Mouse (Mus musculus): ENCODE data around the gene Tgfa. TPM values are rescaled to one million over a fixed set of nuclear protein-coding genes. Genes with fewer than 3 reads are reported as not detected.

Gene Tgfa
- total RNA-seq, 2 experiments from 2014 or later: 0.31 to 0.66 TPM

DNA sequence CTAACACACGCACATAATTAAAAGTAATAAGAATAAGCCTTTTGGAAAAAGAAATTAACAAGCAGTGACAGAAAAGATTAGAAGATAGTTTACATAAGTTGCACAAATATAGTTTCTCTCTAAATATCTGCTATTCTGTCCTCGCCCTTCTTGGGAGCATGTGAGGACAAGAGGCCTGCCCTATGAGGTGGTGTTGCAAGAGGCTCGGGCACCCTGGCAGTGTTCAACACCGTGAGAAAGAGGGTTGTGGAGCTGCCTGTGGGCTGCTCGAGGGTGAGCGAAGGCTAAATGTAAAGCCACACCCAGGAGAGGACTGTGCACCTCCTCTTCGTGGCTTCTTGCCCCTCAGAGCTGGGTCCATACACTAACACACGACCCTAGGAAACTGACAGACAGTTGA, 100.4 kb downstream of the Tgfa start:
- H3K27ac ChIP-seq: no peak overlapping the region
- intact Hi-C loops (cut with DNase I): no loop called here
- H3K4me3 ChIP-seq: no peak overlapping the region
- DNase-seq: no peak
- TF ChIP-seq CTCF (IDR thresholded peaks at IDR 0.05): no peak

DNA sequence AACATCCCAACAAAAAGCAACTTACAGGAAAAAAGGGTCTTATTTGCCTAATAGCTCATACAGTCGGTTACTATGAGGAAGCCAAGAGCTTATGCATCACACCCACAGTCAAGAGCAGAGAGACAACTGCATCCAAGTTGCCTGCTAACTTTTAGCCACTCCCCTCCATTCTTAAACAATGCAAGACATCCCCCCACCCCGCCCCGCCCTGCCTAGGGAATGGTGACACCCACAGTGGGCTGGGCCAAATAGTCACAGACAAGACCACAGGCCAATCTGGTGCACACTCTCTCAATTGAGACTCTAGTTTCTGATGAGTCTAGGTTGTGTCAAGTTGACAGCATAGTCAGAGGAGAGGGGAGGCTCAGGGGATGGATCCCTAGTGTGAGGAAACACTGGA, 101.1 kb downstream of the Tgfa start:
- no peak for DNase-seq
- TF ChIP-seq CTCF (IDR thresholded peaks at IDR 0.05): no peak
- Histone ChIP-seq H3K27ac (no peak overlapping the region), H3K4me3 (no peak overlapping the region)
- intact Hi-C loops (cut with DNase I): no loop called here

DNA sequence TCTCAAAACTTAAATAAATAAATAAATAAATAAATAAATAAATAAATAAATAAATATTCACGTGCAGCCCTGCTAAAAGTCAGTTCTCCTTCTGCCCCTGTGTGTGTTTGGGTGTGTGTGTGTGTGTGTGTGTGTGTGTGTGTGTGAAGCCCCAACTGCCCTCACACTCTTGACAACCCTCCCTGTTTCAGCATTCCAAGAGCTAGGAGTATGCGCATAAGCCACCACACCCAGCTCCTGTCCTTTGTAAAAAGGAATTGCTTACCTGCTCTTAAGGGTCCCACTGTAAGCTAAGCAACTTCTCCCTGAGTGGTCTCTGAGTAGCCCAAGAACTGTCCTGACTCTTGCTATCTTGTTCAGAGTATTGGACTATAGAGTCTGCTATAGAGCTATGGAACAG, 101.9 kb downstream of the Tgfa start:
- H3K27ac ChIP-seq: no peak overlapping the region
- no peak for TF ChIP-seq CTCF (IDR thresholded peaks at IDR 0.05)
- no peak for DNase-seq
- intact Hi-C loops (cut with DNase I): no loop called here
- H3K4me3 ChIP-seq: no peak overlapping the region

DNA sequence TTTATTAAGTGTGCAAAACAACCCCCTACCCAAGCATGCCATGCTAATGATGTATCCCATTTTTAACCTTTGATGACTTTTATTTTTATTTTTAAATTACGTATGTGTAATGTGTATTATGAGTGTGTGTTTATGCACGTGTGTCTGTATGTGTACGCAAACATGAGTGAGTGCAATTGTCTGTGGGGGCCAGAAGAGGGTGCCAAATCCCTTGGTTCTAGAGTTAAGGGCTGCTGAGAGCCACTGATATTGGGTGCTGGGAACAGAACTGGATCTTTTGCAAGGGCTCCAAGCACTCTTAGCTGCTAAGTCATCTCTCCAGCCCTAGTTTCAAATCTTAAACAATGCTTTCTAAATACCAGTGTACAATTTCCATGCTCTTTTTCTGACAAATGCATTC, 103.9 kb downstream of the Tgfa start:
- H3K27ac ChIP-seq: no peak overlapping the region
- intact Hi-C loops (cut with DNase I): no loop called here
- no peak for DNase-seq
- TF ChIP-seq CTCF (IDR thresholded peaks at IDR 0.05): no peak
- no peak overlapping the region for H3K4me3 ChIP-seq

DNA sequence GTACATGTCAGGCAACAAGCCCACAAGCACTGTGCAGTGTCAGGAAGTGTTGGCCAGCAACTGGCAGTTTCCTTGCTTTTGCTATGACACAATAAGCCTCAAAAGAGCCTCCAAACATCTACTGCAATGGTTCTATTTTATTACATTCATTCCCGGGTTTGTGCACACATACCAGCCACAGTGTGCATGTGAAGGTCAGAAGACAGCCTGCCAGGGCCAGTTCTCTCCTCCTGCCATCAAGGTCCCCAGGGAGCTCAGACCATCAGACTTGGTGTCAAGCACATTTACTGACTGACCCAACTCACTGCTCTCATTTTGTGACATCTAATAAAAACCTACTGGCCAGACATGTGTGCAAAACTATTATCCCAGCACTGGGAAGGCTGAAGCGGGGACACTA, 104.4 kb downstream of the Tgfa start:
- TF ChIP-seq CTCF (IDR thresholded peaks at IDR 0.05): no peak
- Histone ChIP-seq H3K27ac (no peak overlapping the region), H3K4me3 (no peak overlapping the region)
- no peak for DNase-seq
- intact Hi-C loops (cut with DNase I): no loop called here

DNA sequence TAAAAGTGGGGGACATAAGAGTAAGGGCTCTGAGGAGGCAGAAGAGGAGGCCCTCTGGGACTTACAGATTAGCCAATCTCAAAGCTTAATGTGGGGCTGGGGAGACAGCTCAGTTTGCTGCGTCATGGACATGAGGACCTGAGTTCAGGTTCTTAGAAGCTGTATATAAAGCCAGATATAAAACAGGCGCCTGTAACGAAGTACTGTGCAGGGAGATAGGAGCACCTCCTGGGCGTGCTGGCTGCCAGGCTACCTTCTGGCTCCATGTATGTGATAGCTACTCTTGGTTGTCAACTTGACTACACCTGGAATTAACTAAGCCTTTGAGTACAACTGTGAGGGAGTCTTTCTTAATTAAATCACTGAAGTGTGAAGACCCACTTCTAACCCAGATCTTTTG, 110.7 kb downstream of the Tgfa start:
- TF ChIP-seq CTCF (IDR thresholded peaks at IDR 0.05): no peak
- intact Hi-C loops (cut with DNase I): no loop called here
- no peak overlapping the region for H3K4me3 ChIP-seq
- no peak overlapping the region for H3K27ac ChIP-seq
- no peak for DNase-seq

DNA sequence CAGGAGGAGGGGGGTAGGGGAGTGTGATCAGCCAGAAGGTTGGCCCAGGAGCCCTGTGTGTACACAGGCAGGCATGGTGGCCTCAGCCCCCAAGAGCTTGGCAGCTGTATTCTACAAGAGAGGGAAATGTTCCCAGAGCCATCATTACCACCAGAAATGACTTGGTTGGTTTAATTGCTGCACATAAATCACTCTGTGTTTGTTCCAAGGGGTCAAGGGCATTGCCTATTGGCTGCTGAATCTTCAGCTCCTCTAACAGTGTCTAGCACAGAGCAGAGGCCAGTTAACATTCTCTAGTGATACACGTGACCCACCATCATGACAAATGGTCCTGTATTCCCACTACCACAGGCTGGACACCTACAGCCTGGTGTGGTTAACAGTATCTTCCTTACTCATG, 119.0 kb downstream of the Tgfa start:
- TF ChIP-seq CTCF (IDR thresholded peaks at IDR 0.05): no peak
- DNase-seq: no peak
- intact Hi-C loops (cut with DNase I): no loop called here
- no peak overlapping the region for H3K27ac ChIP-seq
- no peak overlapping the region for H3K4me3 ChIP-seq

DNA sequence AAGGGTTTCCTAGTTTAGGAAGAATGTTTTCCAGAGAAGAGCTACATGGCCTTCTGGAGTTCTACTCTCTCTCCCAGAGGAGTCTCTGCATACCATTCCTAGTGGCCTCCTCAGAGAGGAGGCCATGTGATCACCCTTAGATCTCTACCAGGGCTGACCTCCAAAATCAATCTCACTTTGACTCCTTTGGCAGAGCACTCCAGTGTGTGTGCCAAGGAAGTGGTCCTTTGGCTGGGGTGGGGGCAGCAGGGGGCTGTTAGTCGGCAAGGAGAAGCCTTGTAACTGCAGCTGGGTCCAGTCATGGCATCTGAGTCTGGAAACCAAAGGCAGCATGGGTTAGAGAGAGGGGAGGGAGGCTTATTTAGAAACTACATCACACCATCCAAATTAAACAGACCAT, 122.0 kb downstream of the Tgfa start:
- intact Hi-C loops (cut with DNase I): no loop called here
- Histone ChIP-seq H3K27ac (no peak overlapping the region), H3K4me3 (no peak overlapping the region)
- no peak for DNase-seq
- no peak for TF ChIP-seq CTCF (IDR thresholded peaks at IDR 0.05)

DNA sequence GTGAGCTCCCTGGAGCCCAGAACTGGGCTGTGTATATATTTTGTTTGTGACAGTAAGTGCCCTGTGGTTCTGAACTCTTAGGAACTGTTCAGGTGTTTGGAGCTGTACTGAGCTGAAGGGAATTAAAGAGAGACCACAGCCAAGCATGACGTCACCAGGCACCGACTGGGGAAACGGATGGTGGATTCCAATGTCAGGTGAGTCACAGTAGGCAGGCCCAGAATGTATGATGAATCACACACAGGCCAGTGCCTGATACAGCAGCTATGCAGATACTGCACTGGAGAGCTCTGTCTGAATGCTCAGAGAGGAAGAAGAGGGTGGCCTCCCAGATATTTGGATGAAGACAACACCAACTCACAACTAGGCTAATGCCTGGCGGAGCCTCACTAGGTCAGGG, 123.8 kb downstream of the Tgfa start:
- H3K4me3 ChIP-seq: no peak overlapping the region
- DNase-seq: no peak
- H3K27ac ChIP-seq: no peak overlapping the region
- no peak for TF ChIP-seq CTCF (IDR thresholded peaks at IDR 0.05)
- intact Hi-C loops (cut with DNase I): no loop called here

DNA sequence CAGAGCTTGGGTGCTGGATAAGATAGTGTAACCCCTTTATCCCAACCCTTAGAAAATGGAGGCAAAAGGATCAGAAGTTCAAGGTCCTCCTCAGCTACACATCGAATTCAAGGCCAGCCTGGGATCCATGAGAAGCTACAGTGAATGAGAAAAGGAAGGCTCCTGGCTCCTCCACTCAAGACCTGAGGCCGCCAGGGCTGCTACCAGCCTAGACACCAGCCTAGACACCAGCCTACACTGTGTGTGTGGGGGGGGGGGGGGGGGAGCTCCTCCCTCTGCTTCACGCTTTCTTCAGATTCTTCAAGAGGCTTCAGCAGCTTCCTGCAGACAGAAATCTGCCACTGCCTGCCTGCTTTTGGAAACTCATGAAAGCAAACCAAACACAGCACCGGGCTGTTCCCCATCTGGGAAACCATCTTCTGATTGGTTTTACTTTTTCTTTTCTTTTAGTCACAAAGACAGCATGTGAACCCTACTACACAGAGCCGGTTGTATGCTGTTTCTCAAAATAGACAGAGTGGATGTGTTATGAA, 127.1 kb downstream of the Tgfa start:
- no peak for TF ChIP-seq CTCF (IDR thresholded peaks at IDR 0.05)
- Histone ChIP-seq H3K4me3 (no peak overlapping the region), H3K27ac (no peak overlapping the region)
- intact Hi-C loops (cut with DNase I): no loop called here
- DNase-seq: no peak

DNA sequence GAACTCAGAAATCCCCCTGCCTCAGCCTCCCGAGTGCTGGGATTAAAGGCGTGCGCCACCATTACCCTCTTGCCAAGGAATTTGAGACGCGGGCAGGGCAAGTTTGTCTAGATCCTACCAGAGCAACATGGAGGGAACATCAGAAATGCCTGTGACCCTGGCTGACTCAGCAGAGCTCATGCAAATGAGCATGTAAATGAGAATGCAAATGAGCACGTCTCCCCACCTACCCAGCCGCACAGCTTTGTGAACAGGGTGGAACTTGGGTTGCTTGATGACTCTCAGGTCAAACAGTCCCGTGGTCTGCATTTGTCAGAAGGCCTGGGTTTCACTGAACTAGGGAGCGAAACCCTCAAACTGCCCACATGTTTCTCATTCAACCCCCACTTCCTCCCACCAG, 128.0 kb downstream of the Tgfa start:
- TF ChIP-seq CTCF (IDR thresholded peaks at IDR 0.05): no peak
- no peak for DNase-seq
- intact Hi-C loops (cut with DNase I): no loop called here
- Histone ChIP-seq H3K27ac (no peak overlapping the region), H3K4me3 (no peak overlapping the region)

DNA sequence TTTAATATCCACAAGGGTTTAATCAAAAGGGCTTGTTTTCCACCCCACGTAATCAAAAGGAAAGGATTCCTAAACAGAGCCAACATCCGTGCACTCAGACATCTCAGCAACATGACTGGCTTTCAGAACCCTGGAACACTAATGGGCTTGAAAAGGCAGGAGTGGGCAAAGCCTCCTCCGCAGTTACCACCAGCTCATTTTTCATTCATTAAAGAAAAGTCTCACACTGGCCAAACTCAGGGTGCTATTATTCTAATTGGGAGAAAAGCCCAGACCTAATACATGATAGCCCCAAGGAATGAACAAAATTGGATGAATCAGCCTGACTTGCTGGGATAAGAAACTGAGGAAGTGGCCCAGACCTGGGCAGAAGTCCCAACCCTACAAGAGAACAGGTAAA, 129.4 kb downstream of the Tgfa start:
- no peak overlapping the region for H3K27ac ChIP-seq
- intact Hi-C loops (cut with DNase I): no loop called here
- no peak for DNase-seq
- TF ChIP-seq CTCF (IDR thresholded peaks at IDR 0.05): no peak
- no peak overlapping the region for H3K4me3 ChIP-seq

Other genes starting within 250 kb of the Tgfa start
- gene Dusp11, start 233.6 kb upstream of the Tgfa start, total RNA-seq (2021): 10 to 100 TPM; 29.2 to 36.5 TPM
- gene Figla, start 179.1 kb upstream of the Tgfa start, total RNA-seq (2021): not detected
- under 1 TPM in 1 of 2 experiments, not detected in 1; 0.11 TPM for gene Add2, start 166.5 kb upstream of the Tgfa start, total RNA-seq (2021)
- 10 to 100 TPM; 11.7 to 17.6 TPM for gene Fam136a, start 170.4 kb downstream of the Tgfa start, total RNA-seq (2021)
- 10 to 100 TPM; 23.3 to 37.8 TPM for gene Snrpg, start 176.1 kb downstream of the Tgfa start, total RNA-seq (2021)
- gene Pcyox1, start 201.9 kb downstream of the Tgfa start, total RNA-seq (2021): 10 to 100 TPM; 49.7 to 50.8 TPM
- 10 to 100 TPM; 20.7 to 22.7 TPM for gene Tia1, start 209.0 kb downstream of the Tgfa start, total RNA-seq (2021)
- gene Gm44790, start 231.4 kb downstream of the Tgfa start, total RNA-seq (2021): under 1 TPM in 1 of 2 experiments, not detected in 1; 0.53 TPM
- gene C87436, start 243.2 kb downstream of the Tgfa start, total RNA-seq (2021): 1 to 10 TPM; 7.5 to 8.0 TPM